Mouse (Mus musculus) hindbrain, embryonic 11.5 days (tissue): ENCODE results near the gene Sys1. TPM values are rescaled to one million over a fixed set of nuclear protein-coding genes. Genes with fewer than 3 reads are reported as not detected.

ENCODE experiments used
- ATAC-seq: fragments of 200-750 bp; cut with Nextera tagmentation; 2 replicates; pipeline ENCODE4 v1.8.0; 2017; ENCODE audit warnings: mild to moderate bottlenecking, moderate TSS enrichment, moderate library complexity; ENCODE audit not compliant: low FRiP score
- DNase-seq: peaks from one replicate; pipeline ENCODE4 v3.0.0-alpha.2; 2015; ENCODE audit warnings: low spot score
- H3K27ac ChIP-seq: fragments of 300-500 bp; sonication (generic); 2 replicates; pipeline ENCODE4 v1.5.1; 2014; ENCODE audit warnings: mild to moderate bottlenecking, low read depth, low read length
- H3K27me3 ChIP-seq: fragments of 300-500 bp; sonication (generic); 2 replicates; pipeline ENCODE4 v1.6.1; 2014; ENCODE audit warnings: mild to moderate bottlenecking, low read length, moderate library complexity, mixed read lengths; ENCODE audit not compliant: control insufficient read depth, insufficient read depth
- H3K36me3 ChIP-seq: fragments of 300-500 bp; sonication (generic); 2 replicates; pipeline ENCODE4 v1.6.1; 2014; ENCODE audit warnings: mild to moderate bottlenecking, low read length, moderate library complexity, mixed read lengths; ENCODE audit not compliant: control insufficient read depth, insufficient read depth
- H3K4me1 ChIP-seq: fragments of 300-500 bp; sonication (generic); replicated peaks from 2 replicates; pipeline ENCODE4 v1.6.1; 2014; ENCODE audit warnings: low read length, mixed read lengths; ENCODE audit not compliant: control insufficient read depth, insufficient read depth
- H3K4me2 ChIP-seq: fragments of 300-500 bp; sonication (generic); replicated peaks from 2 replicates; pipeline ENCODE4 v1.6.1; 2014; ENCODE audit warnings: mild to moderate bottlenecking, low read depth, low read length
- H3K4me3 ChIP-seq: fragments of 300-500 bp; sonication (generic); 2 replicates; pipeline ENCODE4 v1.5.1; 2014; ENCODE audit warnings: low read depth, low read length
- H3K9ac ChIP-seq: fragments of 300-500 bp; sonication (generic); 2 replicates; pipeline ENCODE4 v1.6.1; 2014; ENCODE audit warnings: low read depth, low read length
- H3K9me3 ChIP-seq: fragments of 300-500 bp; sonication (generic); 2 replicates; pipeline ENCODE4 v1.6.1; 2016; ENCODE audit warnings: low read length; ENCODE audit not compliant: control insufficient read depth
- WGBS: fragments of 180-500 bp; shearing (Covaris S2); extraction: QIAGEN DNeasy Blood & Tissue Kit; methylation state at CpG from one replicate; pipeline ENCODE4 v1.1.7; 2014; 5-methylcytosine and 5-hydroxymethylcytosine counted together
- polyA plus RNA-seq: library from polyadenylated mRNA; unstranded; fragments of >200 nt; fragmentation: Nextera tagmentation; extraction: Ambion mirVana; gene quantifications from 2 replicates; pipeline ENCODE4 v1.2.1, GENCODE M21; 2014

Gene Sys1
- polyA plus RNA-seq, 1 experiment from 2014 or later: 72.2 TPM

- ATAC-seq (no peak), DNase-seq (no peak)
- no peak overlapping the region for H3K4me2 ChIP-seq
- H3K9ac ChIP-seq: no peak overlapping the region
- H3K36me3 ChIP-seq: no peaks in the 10 kb centered on the region
- H3K27me3 ChIP-seq: no peaks in the 10 kb centered on the region
- no peaks in the 10 kb centered on the region for H3K9me3 ChIP-seq
- 55% methylated on average over 3 of the region's 3 CpGs for WGBS
- H3K4me3 ChIP-seq: no peak overlapping the region
- 0 out of 2 replicates have a peak overlapping the region, but pooled peaks have one; percentile 30 for H3K27ac ChIP-seq
- H3K4me1 ChIP-seq: 0 out of 2 replicates have a peak, but pooled peaks cover 5% of the 10 kb centered on the region
These were observed 19.8 kb upstream of the Sys1 start for GRCm38 (mm10) chr2:164436961-164437360.

- no peaks in the 10 kb centered on the region for H3K9me3 ChIP-seq
- no peak for ATAC-seq
- no peak overlapping the region for H3K27ac ChIP-seq
- WGBS: 69% methylated on average over 6 of the region's 6 CpGs
- no peak overlapping the region for H3K4me3 ChIP-seq
- no peaks in the 10 kb centered on the region for H3K36me3 ChIP-seq
- H3K4me2 ChIP-seq: no peak overlapping the region
- no peak overlapping the region for H3K9ac ChIP-seq
- H3K27me3 ChIP-seq: no peaks in the 10 kb centered on the region
- no peak for DNase-seq
- H3K4me1 ChIP-seq: 0 out of 2 replicates have a peak, but pooled peaks cover under 1% of the 10 kb centered on the region
These were observed 19.1 kb upstream of the Sys1 start for GRCm38 (mm10) chr2:164437710-164438109.

- Histone ChIP-seq H3K4me3 (no peak overlapping the region), H3K27me3 (no peaks in the 10 kb centered on the region), H3K4me2 (no peak overlapping the region), H3K4me1 (no peaks in the 10 kb centered on the region), H3K27ac (no peak overlapping the region), H3K9ac (no peak overlapping the region), H3K36me3 (no peaks in the 10 kb centered on the region), H3K9me3 (no peaks in the 10 kb centered on the region)
- DNase-seq: no peak
- WGBS: 74% methylated on average over 8 of the region's 8 CpGs
- no peak for ATAC-seq
These were observed 18.5 kb upstream of the Sys1 start for GRCm38 (mm10) chr2:164438257-164438656.

GRCm38 (mm10) chr2:164439001-164439421 is 17.8 kb upstream of the Sys1 start:
- Histone ChIP-seq H3K27ac (no peak overlapping the region), H3K4me1 (no peaks in the 10 kb centered on the region; the same call in 1 of the 2 replicates)
- no peak for ATAC-seq

GRCm38 (mm10) chr2:164440314-164440713 is 16.4 kb upstream of the Sys1 start:
- H3K27ac ChIP-seq: no peak overlapping the region
- H3K4me3 ChIP-seq: no peak overlapping the region
- no peaks in the 10 kb centered on the region for H3K27me3 ChIP-seq
- no peaks in the 10 kb centered on the region for H3K36me3 ChIP-seq
- ATAC-seq (no peak), DNase-seq (no peak)
- H3K4me2 ChIP-seq: no peak overlapping the region
- WGBS: 81% methylated on average over 5 of the region's 5 CpGs
- H3K9ac ChIP-seq: no peak overlapping the region
- no peaks in the 10 kb centered on the region for H3K9me3 ChIP-seq
- no peaks in the 10 kb centered on the region; the same call in 1 of the 2 replicates for H3K4me1 ChIP-seq

More at GRCm38 (mm10) chr2:164439001-164439421, 17.8 kb upstream of the Sys1 start:
- no peak overlapping the region for H3K9ac ChIP-seq
- no peak overlapping the region for H3K4me3 ChIP-seq
- no peaks in the 10 kb centered on the region for H3K9me3 ChIP-seq
- H3K36me3 ChIP-seq: no peaks in the 10 kb centered on the region
- WGBS: 74% methylated on average over 3 of the region's 3 CpGs
- H3K4me2 ChIP-seq: no peak overlapping the region
- no peaks in the 10 kb centered on the region for H3K27me3 ChIP-seq
- no peak for DNase-seq

GRCm38 (mm10) chr2:164441155-164441554 is 15.6 kb upstream of the Sys1 start:
- Histone ChIP-seq H3K9ac (no peak overlapping the region), H3K27me3 (no peaks in the 10 kb centered on the region)

GRCm38 (mm10) chr2:164441731-164442130 is 15.0 kb upstream of the Sys1 start:
- DNase-seq (no peak), ATAC-seq (no peak)
- peak overlapping the region; percentile 66; the same call in 1 of the 2 replicates for H3K9ac ChIP-seq
- no peak overlapping the region for H3K27ac ChIP-seq
- no peaks in the 10 kb centered on the region for H3K9me3 ChIP-seq
- H3K4me1 ChIP-seq: no peaks in the 10 kb centered on the region; the same call in 1 of the 2 replicates
- no peaks in the 10 kb centered on the region for H3K36me3 ChIP-seq
- WGBS: 27% methylated on average over 7 of the region's 7 CpGs
- H3K4me2 ChIP-seq: peak overlapping the region; percentile 79
- H3K4me3 ChIP-seq: 0 out of 2 replicates have a peak overlapping the region, but pooled peaks have one; percentile 50
- H3K27me3 ChIP-seq: no peaks in the 10 kb centered on the region

More at GRCm38 (mm10) chr2:164441155-164441554, 15.6 kb upstream of the Sys1 start:
- no peak overlapping the region for H3K27ac ChIP-seq
- no peak overlapping the region for H3K4me3 ChIP-seq
- no peak for DNase-seq
- no peaks in the 10 kb centered on the region for H3K9me3 ChIP-seq
- WGBS: 35% methylated on average over 8 of the region's 8 CpGs
- no peak overlapping the region for H3K4me2 ChIP-seq
- H3K36me3 ChIP-seq: no peaks in the 10 kb centered on the region
- no peak for ATAC-seq
- no peaks in the 10 kb centered on the region; the same call in 1 of the 2 replicates for H3K4me1 ChIP-seq

- peak; percentile 68 for ATAC-seq
- no peaks in the 10 kb centered on the region; the same call in 1 of the 2 replicates for H3K4me1 ChIP-seq
These were observed 14.3 kb upstream of the Sys1 start for GRCm38 (mm10) chr2:164442315-164443050.

GRCm38 (mm10) chr2:164443051-164443437 is 13.7 kb upstream of the Sys1 start:
- H3K9me3 ChIP-seq: no peaks in the 10 kb centered on the region
- H3K4me3 ChIP-seq: peak overlapping the region; percentile 50
- no peaks in the 10 kb centered on the region for H3K27me3 ChIP-seq
- ATAC-seq (peak; percentile 90), DNase-seq (peak; percentile 83)
- peak overlapping the region; percentile 79 for H3K4me2 ChIP-seq
- 0% methylated on average over 26 of the region's 26 CpGs for WGBS
- H3K27ac ChIP-seq: no peak overlapping the region
- H3K9ac ChIP-seq: peak overlapping the region; percentile 66
- H3K4me1 ChIP-seq: no peaks in the 10 kb centered on the region; the same call in 1 of the 2 replicates
- H3K36me3 ChIP-seq: no peaks in the 10 kb centered on the region

More at GRCm38 (mm10) chr2:164442315-164443050, 14.3 kb upstream of the Sys1 start:
- Histone ChIP-seq H3K4me3 (peak overlapping the region; percentile 50), H3K36me3 (no peaks in the 10 kb centered on the region), H3K4me2 (peak overlapping the region; percentile 79), H3K27me3 (no peaks in the 10 kb centered on the region), H3K9ac (peak overlapping the region; percentile 66), H3K9me3 (no peaks in the 10 kb centered on the region), H3K27ac (no peak overlapping the region)
- 2% methylated on average over 29 of the region's 29 CpGs for WGBS
- no peak for DNase-seq
